31 mouse cellular contexts compared by ENCODE assay signal in the genomic region with DNA sequence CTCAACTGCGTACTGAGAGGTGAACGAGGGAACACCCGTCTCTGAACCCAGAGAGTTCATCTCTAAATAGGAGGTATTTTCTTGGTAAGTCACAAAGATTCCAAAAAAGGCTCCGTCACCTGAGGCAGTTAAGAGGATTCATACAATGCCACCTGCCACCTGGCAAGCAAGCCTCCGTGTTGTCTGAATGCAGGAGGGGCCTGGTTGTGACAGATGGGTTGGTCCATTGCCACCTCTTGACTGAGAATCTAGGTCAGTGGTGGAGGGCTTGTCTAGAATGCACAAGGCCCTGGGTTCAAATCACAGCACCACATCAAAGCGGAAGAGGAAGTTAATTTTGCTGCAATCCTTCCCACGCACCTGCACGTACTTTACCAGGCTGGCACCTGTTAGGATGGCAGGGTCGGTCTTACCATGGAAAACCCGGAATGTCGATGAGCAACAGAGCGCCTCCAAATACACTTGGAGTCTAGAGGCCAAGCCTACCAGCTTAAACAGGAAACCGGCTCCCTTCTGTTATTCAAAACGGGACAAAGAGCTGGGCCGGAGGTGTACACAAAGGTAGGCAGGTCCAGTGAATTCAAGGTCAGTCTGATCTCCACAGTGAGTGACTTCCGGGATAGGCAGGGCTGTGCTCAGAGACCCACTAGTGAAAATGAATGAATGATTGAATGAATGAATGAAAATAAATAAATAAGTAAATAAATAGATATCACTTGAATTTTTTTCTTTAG. TPM values are rescaled to one million over a fixed set of nuclear protein-coding genes. Genes with fewer than 3 reads are reported as not detected.
A peak's percentile ranks its signal among the peaks of the same experiment; 100 is the strongest.
DNase-seq lines count a peak whose midpoint lies in the region; ATAC-seq and TF ChIP-seq lines count a peak whose summit lies in the region.
"Had no signal": no experiment of that assay in that cellular context is flagged by ENCODE, and none has a peak within 500 bp of the region (broad histone marks: within the 10 kb centered on the region; RNA-seq: fewer than 3 reads in every experiment).

No protein-coding gene starts in this region.

- WGBS in heart, embryonic 11.5 days (ENCODE audit: insufficient replicate concordance): 90% methylated on average over 16 of the region's 16 CpGs

- H3K9ac ChIP-seq in heart, embryonic 11.5 days (ENCODE audit: low read depth, low read length): no peak overlapping the region
- H3K9ac ChIP-seq: embryonic facial prominence, embryonic 13.5 days; forebrain, postnatal 0 days; heart, embryonic 13.5 days; intestine, embryonic 15.5 days; limb, embryonic 15.5 days; liver, embryonic 13.5 days; midbrain, embryonic 13.5 days had no signal

- no peak for TF ChIP-seq CTCF in gastrocnemius, adult 2 months (IDR thresholded peaks at IDR 0.05)

- no peak overlapping the region for H3K4me2 ChIP-seq in heart, embryonic 11.5 days
- H3K4me2 ChIP-seq: embryonic facial prominence, embryonic 13.5 days; heart, embryonic 13.5 days; intestine, embryonic 15.5 days; limb, embryonic 15.5 days; liver, embryonic 13.5 days; midbrain, embryonic 13.5 days had no signal

- no peak for ATAC-seq in megakaryocyte-erythroid progenitor cell, adult 5-6 weeks (replicated peaks; ENCODE audit: low FRiP score, low TSS enrichment, poor library complexity, severe bottlenecking)
- ATAC-seq in heart, embryonic 11.5 days (replicated peaks; ENCODE audit: insufficient number of reproducible peaks, low FRiP score, low TSS enrichment): no peak
- ATAC-seq: forebrain, postnatal 0 days; hindbrain, postnatal 0 days; intestine, embryonic 15.5 days; lung, postnatal 0 days; midbrain, embryonic 13.5 days had no signal

- DNase-seq in gastrocnemius, adult 2 months: peak; percentile 13
- no peak for DNase-seq in gastrocnemius, postnatal 36 days
- DNase-seq in R1 (ENCODE audit: low read depth, low spot score): peak; percentile 99
- peak; percentile 38 for DNase-seq in cerebellum, adult 8-10 months
- DNase-seq in cerebellum, postnatal 25 days: peak; percentile 54 to 77
- no peak for DNase-seq in layer of hippocampus, adult 9-11 months
- DNase-seq: adrenal gland, postnatal 36 days; embryo, embryonic 11 days; forebrain, postnatal 0 days; heart, adult 2 months; heart, postnatal 10 days; kidney, adult 9 months; kidney, postnatal 10 days; liver, embryonic 13.5 days; lung, adult 18-20 months; lung, postnatal 4 days; right cerebral cortex, postnatal 14 days; thymus, postnatal 4 days had no signal

- no peak overlapping the region for H3K27ac ChIP-seq in gastrocnemius, adult 2 months
- H3K27ac ChIP-seq in heart, embryonic 11.5 days (ENCODE audit: low read depth, low read length): no peak overlapping the region
- H3K27ac ChIP-seq: embryonic facial prominence, embryonic 13.5 days; heart, adult 2 months; heart, embryonic 13.5 days; hindbrain, embryonic 10.5 days; hindbrain, postnatal 0 days; intestine, embryonic 15.5 days; limb, embryonic 10.5 days; limb, embryonic 15.5 days; liver, embryonic 13.5 days; midbrain, embryonic 13.5 days had no signal

- no peaks in the 10 kb centered on the region for H3K36me3 ChIP-seq in heart, embryonic 11.5 days (ENCODE audit: control insufficient read depth, insufficient read depth, low read length)
- H3K36me3 ChIP-seq: embryonic facial prominence, embryonic 13.5 days; heart, embryonic 13.5 days; intestine, embryonic 15.5 days; limb, embryonic 10.5 days; limb, embryonic 15.5 days; liver, embryonic 13.5 days; midbrain, embryonic 13.5 days had no signal

- H3K4me1 ChIP-seq in heart, embryonic 11.5 days (ENCODE audit: control insufficient read depth, insufficient read depth, low read length): no peaks in the 10 kb centered on the region
- H3K4me1 ChIP-seq: heart, embryonic 13.5 days; intestine, embryonic 15.5 days; limb, embryonic 15.5 days; midbrain, embryonic 13.5 days had no signal

- H3K4me3 ChIP-seq in gastrocnemius, adult 2 months: no peak overlapping the region
- H3K4me3 ChIP-seq in heart, embryonic 11.5 days (ENCODE audit: low read depth, low read length): no peak overlapping the region
- H3K4me3 ChIP-seq: embryonic facial prominence, embryonic 13.5 days; heart, adult 2 months; heart, embryonic 13.5 days; hindbrain, embryonic 10.5 days; intestine, embryonic 15.5 days; limb, embryonic 10.5 days; limb, embryonic 15.5 days; liver, embryonic 13.5 days; megakaryocyte, embryonic 14.5 days; midbrain, embryonic 13.5 days had no signal

- intact Hi-C loops in gastrocnemius, adult 2 months (cut with DNase I): loop anchor here (5.0 kb wide), 1 partner anchor 64 kb away; no protein-coding TSS in a partner anchor
- intact Hi-C loops in gastrocnemius, postnatal 36 days (cut with DNase I): loop anchor here (5.0 kb wide), 1 partner anchor 64 kb away; no protein-coding TSS in a partner anchor

- no peaks in the 10 kb centered on the region for H3K9me3 ChIP-seq in heart, embryonic 11.5 days (replicated peaks; ENCODE audit: control insufficient read depth, low read length)
- H3K9me3 ChIP-seq: embryonic facial prominence, embryonic 13.5 days; G1E; heart, embryonic 13.5 days; hindbrain, embryonic 10.5 days; intestine, embryonic 15.5 days; limb, embryonic 10.5 days; limb, embryonic 15.5 days; liver, embryonic 13.5 days; megakaryocyte, embryonic 14.5 days; midbrain, embryonic 13.5 days had no signal

- H3K27me3 ChIP-seq in heart, embryonic 11.5 days (ENCODE audit: control insufficient read depth, insufficient read depth, low read length): no peaks in the 10 kb centered on the region
- H3K27me3 ChIP-seq: embryonic facial prominence, embryonic 13.5 days; heart, embryonic 13.5 days; intestine, embryonic 15.5 days; limb, embryonic 15.5 days; liver, embryonic 13.5 days; megakaryocyte, embryonic 14.5 days; midbrain, embryonic 13.5 days had no signal

RNA-seq across cellular contexts. Expression of gene Abcc4, which starts 9.3 kb away (rescaled TPM):
- total RNA-seq in gastrocnemius, adult 2 months (2021): 10 to 100 TPM; 10.1 to 12.2 TPM
- 10 to 100 TPM; 10.7 to 11.6 TPM for total RNA-seq in gastrocnemius, postnatal 36 days (2021)
- total RNA-seq in megakaryocyte-erythroid progenitor cell, adult 5-6 weeks (2014; fragmentation: Nextera tagmentation): 20.5 and 25.4 TPM in 2 replicates
- 12.2 and 15.6 TPM in 2 replicates for total RNA-seq in megakaryocyte-erythroid progenitor cell, adult 5-6 weeks (2017)
- polyA plus RNA-seq in heart, embryonic 11.5 days (2014; fragmentation: Nextera tagmentation; extraction: Ambion mirVana): 1.6 and 1.7 TPM in 2 replicates

Comparison
In these comparisons a context has a peak if more than half of its experiments do, and no peak if none do; other contexts are left out.
1. DNase-seq: peak in gastrocnemius, adult 2 months (single experiment), R1 (single experiment), cerebellum, adult 8-10 months (single experiment) and cerebellum, postnatal 25 days (2 of 2); none in gastrocnemius, postnatal 36 days (0 of 2) and layer of hippocampus, adult 9-11 months (single experiment).